Mouse (Mus musculus): ENCODE data around the gene Tac2. TPM values are rescaled to one million over a fixed set of nuclear protein-coding genes. Genes with fewer than 3 reads are reported as not detected.
"Not testable (repeated sequence)": the region's sequence is repeated elsewhere in the genome, so short reads cannot be mapped to it uniquely, and the experiment has no call there.

Tac2 gene
- polyA plus RNA-seq, 1 experiment from 2014 or later, result 18.4 TPM

DNA sequence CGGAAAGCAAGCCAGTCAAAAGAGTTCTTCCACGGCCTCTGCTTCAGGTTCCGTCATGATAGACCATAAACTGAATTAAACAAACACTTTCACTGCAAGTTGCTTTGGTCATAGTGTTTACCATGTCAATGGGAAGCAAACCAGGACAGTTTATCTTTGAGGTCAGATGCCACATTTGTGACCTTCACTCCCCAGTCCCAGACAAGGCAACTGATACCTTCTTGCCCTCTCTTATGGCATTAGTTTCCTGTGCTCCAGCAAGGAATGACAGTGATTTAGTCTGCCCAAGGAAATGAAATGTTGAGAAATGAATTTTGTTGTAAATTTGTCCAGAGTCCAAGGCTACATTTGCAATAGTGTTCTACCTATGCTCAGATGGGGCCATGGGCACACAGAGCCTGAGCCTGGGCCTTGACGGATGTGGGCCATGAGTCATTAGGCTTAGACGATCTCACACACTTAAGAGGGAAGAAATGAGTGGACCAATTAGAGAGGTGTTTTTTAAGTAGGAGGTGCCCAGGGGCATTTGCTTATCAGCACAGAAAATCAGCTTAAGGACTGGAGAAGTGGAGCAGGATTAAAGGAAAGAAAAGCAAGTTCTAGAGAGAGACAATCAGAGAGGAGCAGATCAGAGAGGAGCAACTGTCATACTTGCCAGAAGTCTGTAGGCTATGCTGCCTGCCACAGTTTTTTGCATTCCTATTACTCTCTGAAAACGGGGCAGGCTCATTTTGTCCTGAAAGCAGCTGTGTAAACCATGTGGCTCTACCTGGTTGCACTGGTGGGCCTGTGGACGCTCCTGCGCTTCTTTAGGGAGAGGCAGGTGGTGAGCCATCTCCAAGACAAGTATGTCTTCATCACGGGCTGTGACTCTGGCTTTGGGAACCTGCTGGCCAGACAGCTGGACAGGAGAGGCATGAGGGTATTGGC lies 35.2 kb downstream of the Tac2 start, which contains the start of the genes Rdh1 and Rdh16f1:
TSS of gene Rdh1 (plus strand) at position 541 of the 930 bp plus-strand sequence.
TSS of gene Rdh16f1 (plus strand) at position 607 of the 930 bp plus-strand sequence.
- H3K4me2 ChIP-seq, result no peak within 1 kb of the TSS
- H3K9ac ChIP-seq, result no peak within 1 kb of the TSS
- ATAC-seq (ENCODE audit: insufficient read depth), result 0 out of 2 replicates have a peak, but pooled peaks have one; percentile 30
- no peaks in the 10 kb centered on the region for H3K27me3 ChIP-seq
- no peaks in the 10 kb centered on the region for H3K9me3 ChIP-seq (replicated peaks)
- H3K4me3 ChIP-seq (replicated peaks), result no peak within 1 kb of the TSS
- H3K27ac ChIP-seq (replicated peaks), result 0 out of 2 replicates have a peak within 1 kb of the TSS, but pooled peaks have one; percentile 5
- H3K36me3 ChIP-seq (replicated peaks), result no peaks in the 10 kb centered on the region
- H3K4me1 ChIP-seq (replicated peaks), result peaks cover 26% of the 10 kb centered on the region
- 52% methylated on average over 9 of the region's 9 CpGs for WGBS (ENCODE audit: insufficient replicate concordance)

DNA sequence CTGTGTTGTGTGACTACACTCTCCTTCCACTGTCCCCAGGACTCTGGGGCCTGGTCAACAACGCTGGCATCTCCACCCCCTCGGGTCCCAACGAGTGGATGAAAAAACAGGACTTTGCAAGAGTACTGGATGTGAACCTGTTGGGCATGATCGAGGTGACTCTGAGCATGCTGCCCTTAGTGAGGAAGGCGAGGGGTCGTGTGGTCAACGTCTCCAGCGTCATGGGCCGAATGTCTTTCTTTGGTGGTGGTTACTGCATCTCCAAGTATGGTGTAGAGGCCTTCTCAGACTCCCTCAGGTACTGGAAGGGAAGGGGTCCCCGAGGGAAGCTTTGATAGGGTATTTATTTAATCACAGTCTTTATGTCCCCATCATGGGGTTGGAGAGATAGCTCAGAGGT lies 38.6 kb downstream of the Tac2 start:
- not testable (repeated sequence) for H3K4me3 ChIP-seq (replicated peaks); H3K36me3 ChIP-seq (replicated peaks); H3K27me3 ChIP-seq; ATAC-seq (ENCODE audit: insufficient read depth); H3K9me3 ChIP-seq (replicated peaks); H3K4me2 ChIP-seq; H3K27ac ChIP-seq (replicated peaks); H3K9ac ChIP-seq
- peaks cover 12% of the 10 kb centered on the region; the same call in 1 of the 2 replicates for H3K4me1 ChIP-seq (replicated peaks)
- WGBS (ENCODE audit: insufficient replicate concordance), result 58% methylated on average over 10 of the region's 10 CpGs

DNA sequence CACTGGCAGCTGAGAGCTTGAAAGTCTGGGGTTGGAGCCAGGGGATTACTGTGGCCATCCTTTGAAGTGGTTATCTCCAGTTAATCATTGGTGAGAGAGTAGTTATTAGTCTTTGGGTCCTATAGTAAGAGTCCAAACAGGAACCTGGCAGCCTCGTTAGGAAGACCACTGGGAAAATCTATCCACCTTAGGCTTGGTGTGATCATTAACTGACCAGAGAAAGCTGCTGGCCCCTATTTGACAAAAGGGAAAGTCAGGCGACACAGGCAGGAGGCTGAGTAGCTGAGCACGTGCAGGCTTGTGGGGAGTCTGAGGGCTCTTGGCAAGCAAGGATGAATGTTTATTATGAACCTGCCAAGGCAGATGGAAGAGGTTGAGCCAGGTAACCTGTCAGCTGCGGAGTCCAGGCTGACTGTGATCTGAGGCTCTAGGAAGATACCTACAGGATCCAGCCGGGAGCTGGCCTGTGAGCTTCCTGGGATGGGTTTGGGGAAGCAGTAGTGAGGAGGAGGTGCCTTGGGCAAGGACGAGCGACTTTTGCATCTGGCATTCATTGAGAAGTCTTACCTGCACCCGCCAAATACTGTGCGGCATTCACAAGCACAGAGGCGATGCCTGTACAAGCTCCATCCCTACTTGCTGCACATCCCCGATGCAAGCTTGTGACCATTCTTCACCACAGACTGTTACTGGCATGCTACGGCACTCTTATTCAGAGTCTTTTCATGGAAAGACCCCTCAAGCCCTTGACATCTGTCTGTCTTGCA lies 39.8 kb downstream of the Tac2 start:
- Histone ChIP-seq H3K4me3 (replicated peaks) (no peak overlapping the region), H3K27ac (replicated peaks) (peak overlapping the region; percentile 65)
- WGBS (ENCODE audit: insufficient replicate concordance), result 53% methylated on average over 12 of the region's 12 CpGs

DNA sequence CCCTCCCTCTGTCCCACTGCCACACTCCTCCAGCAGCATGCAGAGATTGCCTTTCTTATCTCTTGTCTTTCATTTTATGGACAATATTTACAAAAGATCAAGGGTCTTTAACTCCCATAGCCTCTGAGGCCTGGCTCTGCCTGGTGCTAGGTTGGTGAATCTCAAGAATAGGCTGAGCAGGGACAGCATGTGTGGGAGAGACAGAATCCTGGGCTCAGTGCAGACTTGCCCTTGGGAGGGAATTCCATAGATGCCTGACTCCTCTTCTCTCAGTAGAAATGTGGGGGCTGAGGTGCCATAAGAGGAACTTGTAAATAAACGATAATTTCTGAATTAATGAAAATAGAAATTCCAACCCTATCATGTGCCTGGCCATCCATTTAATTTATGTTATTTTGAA lies 42.3 kb downstream of the Tac2 start:
- Histone ChIP-seq H3K4me3 (replicated peaks) (no peak overlapping the region), H3K27me3 (no peaks in the 10 kb centered on the region), H3K9ac (no peak overlapping the region), H3K27ac (replicated peaks) (no peak overlapping the region), H3K9me3 (replicated peaks) (no peaks in the 10 kb centered on the region), H3K36me3 (replicated peaks) (no peaks in the 10 kb centered on the region), H3K4me1 (replicated peaks) (peaks cover 7% of the 10 kb centered on the region; the same call in 1 of the 2 replicates), H3K4me2 (no peak overlapping the region)
- no peak for ATAC-seq (ENCODE audit: insufficient read depth)
- WGBS (ENCODE audit: insufficient replicate concordance), result 62% methylated on average over 1 of the region's 1 CpGs

More for the DNA sequence above, 39.8 kb downstream of the Tac2 start:
- H3K9me3 ChIP-seq (replicated peaks), result no peaks in the 10 kb centered on the region
- H3K9ac ChIP-seq, result no peak overlapping the region
- no peaks in the 10 kb centered on the region for H3K36me3 ChIP-seq (replicated peaks)
- ATAC-seq (ENCODE audit: insufficient read depth), result peak; percentile 71
- peak overlapping the region; percentile 10; the same call in 1 of the 2 replicates for H3K4me2 ChIP-seq
- no peaks in the 10 kb centered on the region for H3K27me3 ChIP-seq
- H3K4me1 ChIP-seq (replicated peaks), result peaks cover 7% of the 10 kb centered on the region; the same call in 1 of the 2 replicates

DNA sequence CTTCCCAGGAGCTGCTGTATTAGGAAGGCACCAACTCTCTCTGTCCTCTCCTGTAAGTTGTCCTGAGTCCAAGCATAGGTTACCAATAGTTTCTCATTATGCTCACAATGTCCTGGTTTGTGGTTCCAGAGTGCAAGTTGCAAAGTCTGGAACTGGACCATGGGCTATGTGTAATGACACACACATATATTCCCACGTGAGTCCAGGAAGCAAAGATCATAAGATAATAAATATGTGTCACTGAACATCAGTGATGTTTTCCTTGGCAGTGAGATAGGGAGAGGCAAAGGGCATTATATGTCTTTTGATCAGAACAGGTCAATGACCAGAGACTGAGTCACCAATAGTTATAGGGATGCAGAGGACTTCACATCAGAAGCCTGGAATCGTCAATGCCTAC lies 51.7 kb downstream of the Tac2 start, which contains the start of gene Rdh9:
TSS of gene Rdh9 (plus strand) at position 376 of the 400 bp plus-strand sequence.
- Histone ChIP-seq H3K9ac (no peak within 1 kb of the TSS), H3K27ac (replicated peaks) (no peak within 1 kb of the TSS), H3K4me2 (no peak within 1 kb of the TSS), H3K27me3 (no peaks in the 10 kb centered on the region), H3K36me3 (replicated peaks) (no peaks in the 10 kb centered on the region), H3K4me3 (replicated peaks) (no peak within 1 kb of the TSS), H3K9me3 (replicated peaks) (no peaks in the 10 kb centered on the region), H3K4me1 (replicated peaks) (no peaks in the 10 kb centered on the region)
- ATAC-seq (ENCODE audit: insufficient read depth), result peak; percentile 28; the same call in 1 of the 2 replicates
- WGBS (ENCODE audit: insufficient replicate concordance), result 42% methylated on average over 2 of the region's 2 CpGs

Other genes with a start within 250 kb of the Tac2 start
- gene Stac3, start 222.8 kb upstream of the Tac2 start, polyA plus RNA-seq (2015; fragmentation: Nextera tagmentation; extraction: Ambion mirVana), result 1.0 and 1.2 TPM in 2 replicates
- gene Ndufa4l2, start 209.5 kb upstream of the Tac2 start, polyA plus RNA-seq (2015; fragmentation: Nextera tagmentation; extraction: Ambion mirVana), result 20.7 and 42.1 TPM in 2 replicates
- gene Shmt2, start 202.0 kb upstream of the Tac2 start, polyA plus RNA-seq (2015; fragmentation: Nextera tagmentation; extraction: Ambion mirVana), result 138 and 159 TPM in 2 replicates
- 0.07 TPM in 1 of 2 replicates, not detected in the other for gene Nxph4, start 189.9 kb upstream of the Tac2 start, polyA plus RNA-seq (2015; fragmentation: Nextera tagmentation; extraction: Ambion mirVana)
- 23.2 and 31.1 TPM in 2 replicates for gene Lrp1, start 103.3 kb upstream of the Tac2 start, polyA plus RNA-seq (2015; fragmentation: Nextera tagmentation; extraction: Ambion mirVana)
- 14.3 and 15.6 TPM in 2 replicates for gene Stat6, start 81.5 kb upstream of the Tac2 start, polyA plus RNA-seq (2015; fragmentation: Nextera tagmentation; extraction: Ambion mirVana)
- 5.3 and 5.7 TPM in 2 replicates for gene Nemp1, start 57.6 kb upstream of the Tac2 start, polyA plus RNA-seq (2015; fragmentation: Nextera tagmentation; extraction: Ambion mirVana)
- gene Nab2, start 55.9 kb upstream of the Tac2 start, polyA plus RNA-seq (2015; fragmentation: Nextera tagmentation; extraction: Ambion mirVana), result 2.9 and 3.5 TPM in 2 replicates
- gene Myo1a, start 19.3 kb upstream of the Tac2 start, polyA plus RNA-seq (2015; fragmentation: Nextera tagmentation; extraction: Ambion mirVana), result 0.08 and 0.12 TPM in 2 replicates
- gene Zbtb39, start 15.1 kb downstream of the Tac2 start, polyA plus RNA-seq (2015; fragmentation: Nextera tagmentation; extraction: Ambion mirVana), result 0.82 and 0.97 TPM in 2 replicates
- gene Gpr182, start 27.3 kb downstream of the Tac2 start, polyA plus RNA-seq (2015; fragmentation: Nextera tagmentation; extraction: Ambion mirVana), result 12.0 and 13.7 TPM in 2 replicates
- gene Rdh1, start 35.2 kb downstream of the Tac2 start, polyA plus RNA-seq (2015; fragmentation: Nextera tagmentation; extraction: Ambion mirVana), result 0.17 and 0.22 TPM in 2 replicates
- 0.13 and 0.17 TPM in 2 replicates for gene Rdh16f1, start 35.3 kb downstream of the Tac2 start, polyA plus RNA-seq (2015; fragmentation: Nextera tagmentation; extraction: Ambion mirVana)
- gene Rdh9, start 51.9 kb downstream of the Tac2 start, polyA plus RNA-seq (2015; fragmentation: Nextera tagmentation; extraction: Ambion mirVana), result not detected in 2 replicates
- 0.03 TPM in 1 of 2 replicates, not detected in the other for gene Rdh16, start 76.7 kb downstream of the Tac2 start, polyA plus RNA-seq (2015; fragmentation: Nextera tagmentation; extraction: Ambion mirVana)
- 0.05 TPM in 1 of 2 replicates, not detected in the other for gene Rdh19, start 125.5 kb downstream of the Tac2 start, polyA plus RNA-seq (2015; fragmentation: Nextera tagmentation; extraction: Ambion mirVana)
- 0.29 and 0.68 TPM in 2 replicates for gene Rdh16f2, start 142.0 kb downstream of the Tac2 start, polyA plus RNA-seq (2015; fragmentation: Nextera tagmentation; extraction: Ambion mirVana)
- gene Rdh7, start 164.3 kb downstream of the Tac2 start, polyA plus RNA-seq (2015; fragmentation: Nextera tagmentation; extraction: Ambion mirVana), result 8.8 and 15.7 TPM in 2 replicates
- not detected in 2 replicates for gene Sdr9c7, start 174.0 kb downstream of the Tac2 start, polyA plus RNA-seq (2015; fragmentation: Nextera tagmentation; extraction: Ambion mirVana)

Data from liver, embryonic 15.5 days (tissue).